In the genomic region with DNA sequence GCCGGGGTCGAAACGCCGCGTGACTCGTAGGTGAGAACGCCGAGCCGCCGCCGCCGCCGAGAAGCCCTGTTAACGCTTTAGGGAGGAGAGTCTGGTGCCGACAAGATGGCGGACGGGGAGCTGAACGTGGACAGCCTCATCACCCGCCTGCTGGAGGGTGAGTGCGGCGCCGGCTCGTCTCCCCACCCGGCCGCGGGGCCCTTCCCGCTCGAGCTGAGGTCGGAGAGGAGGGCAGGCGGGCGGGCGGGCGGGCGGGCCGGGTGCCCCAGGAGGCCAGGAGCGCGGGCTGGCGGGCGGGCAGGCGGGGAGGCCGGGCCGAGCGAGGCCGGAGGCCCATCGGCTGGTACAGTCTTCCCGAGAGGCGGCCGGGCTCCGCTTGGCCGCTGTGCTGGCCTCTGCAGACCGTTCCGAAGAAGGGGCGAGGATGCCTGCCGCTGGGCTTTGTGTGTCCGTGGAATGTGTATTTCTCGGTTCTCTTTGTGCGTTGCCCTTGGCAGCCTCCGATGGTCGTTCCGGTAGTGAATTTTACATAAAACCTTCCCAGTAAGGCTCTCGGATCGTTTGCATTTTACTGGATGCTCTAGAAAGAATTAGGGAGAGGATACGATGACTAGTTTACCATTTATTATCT, we compare ENCODE assay signal across 8 mouse cellular contexts. TPM values are rescaled to one million over a fixed set of nuclear protein-coding genes. Genes with fewer than 3 reads are reported as not detected.
DNase-seq lines count a peak whose midpoint lies in the region; ATAC-seq and TF ChIP-seq lines count a peak whose summit lies in the region.

No protein-coding gene starts in this region.

- H3K36me3 ChIP-seq in heart, embryonic 15.5 days, result no peaks in the 10 kb centered on the region
- H3K36me3 ChIP-seq in erythroblast, embryonic 14.5 days (ENCODE audit: control insufficient read depth), result peaks cover 9% of the 10 kb centered on the region
- H3K36me3 ChIP-seq in intestine, postnatal 0 days (ENCODE audit: control insufficient read depth, insufficient read depth), result no peaks in the 10 kb centered on the region
- H3K36me3 ChIP-seq in midbrain, embryonic 14.5 days (ENCODE audit: control insufficient read depth, insufficient read depth, low read length), result no peaks in the 10 kb centered on the region

- H3K27me3 ChIP-seq in heart, embryonic 15.5 days, result no peaks in the 10 kb centered on the region
- peaks cover 7% of the 10 kb centered on the region for H3K27me3 ChIP-seq in erythroblast, embryonic 14.5 days (ENCODE audit: control insufficient read depth)
- H3K27me3 ChIP-seq in intestine, postnatal 0 days (replicated peaks; ENCODE audit: control insufficient read depth, insufficient read depth, low read length), result no peaks in the 10 kb centered on the region
- H3K27me3 ChIP-seq in midbrain, embryonic 14.5 days (ENCODE audit: control insufficient read depth, insufficient read depth, low read length), result no peaks in the 10 kb centered on the region

- under 1% methylated on average over 53 of the region's 63 CpGs for WGBS in heart, embryonic 15.5 days
- WGBS in intestine, postnatal 0 days, result 1% methylated on average over 51 of the region's 63 CpGs
- WGBS in midbrain, embryonic 14.5 days, result under 1% methylated on average over 63 of the region's 63 CpGs

- peak; percentile 68 for ATAC-seq in heart, embryonic 15.5 days (replicated peaks; ENCODE audit: insufficient number of reproducible peaks, insufficient read depth, low FRiP score, low read depth)
- peak; percentile 77 for ATAC-seq in intestine, postnatal 0 days
- ATAC-seq in midbrain, embryonic 14.5 days (ENCODE audit: low FRiP score, low TSS enrichment), result peak; percentile 85

- H3K27ac ChIP-seq in heart, embryonic 15.5 days, result peak overlapping the region; percentile 99
- H3K27ac ChIP-seq in intestine, postnatal 0 days (ENCODE audit: low read depth, low read length), result peak overlapping the region; percentile 99
- H3K27ac ChIP-seq in midbrain, embryonic 14.5 days (replicated peaks; ENCODE audit: low read depth, low read length), result peak overlapping the region; percentile 99

- peak overlapping the region; percentile 58 for H3K4me2 ChIP-seq in heart, embryonic 15.5 days
- peak overlapping the region; percentile 58 for H3K4me2 ChIP-seq in intestine, postnatal 0 days (replicated peaks; ENCODE audit: low read depth)
- peak overlapping the region; percentile 53 for H3K4me2 ChIP-seq in midbrain, embryonic 14.5 days (ENCODE audit: low read length)

- no peak for TF ChIP-seq CTCF in intestine, postnatal 0 days (IDR thresholded peaks at IDR 0.05; ENCODE audit: low read depth)

- peaks cover 22% of the 10 kb centered on the region for H3K4me1 ChIP-seq in heart, embryonic 15.5 days (replicated peaks)
- peaks cover 36% of the 10 kb centered on the region for H3K4me1 ChIP-seq in erythroblast, embryonic 14.5 days (ENCODE audit: control insufficient read depth)
- H3K4me1 ChIP-seq in intestine, postnatal 0 days (replicated peaks; ENCODE audit: control insufficient read depth, insufficient read depth, low read length), result no peaks in the 10 kb centered on the region
- H3K4me1 ChIP-seq in midbrain, embryonic 14.5 days (ENCODE audit: control insufficient read depth, insufficient read depth, low read length), result peaks cover 11% of the 10 kb centered on the region; the same call in 1 of the 2 replicates

- H3K4me3 ChIP-seq in heart, embryonic 15.5 days, result peak overlapping the region; percentile 82
- H3K4me3 ChIP-seq in erythroblast, embryonic 14.5 days (replicated peaks), result peak overlapping the region; percentile 73
- H3K4me3 ChIP-seq in intestine, postnatal 0 days (ENCODE audit: low read depth, low read length), result peak overlapping the region; percentile 80
- peak overlapping the region; percentile 84 for H3K4me3 ChIP-seq in midbrain, embryonic 14.5 days (replicated peaks; ENCODE audit: low read depth, low read length)

- H3K9ac ChIP-seq in heart, embryonic 15.5 days, result peak overlapping the region; percentile 97
- peak overlapping the region; percentile 99 for H3K9ac ChIP-seq in intestine, postnatal 0 days (ENCODE audit: low read depth, low read length)
- peak overlapping the region; percentile 97 for H3K9ac ChIP-seq in midbrain, embryonic 14.5 days (replicated peaks; ENCODE audit: low read length)

- no peak for DNase-seq in heart, postnatal 4 days
- peak; percentile 80 for DNase-seq in urinary bladder, adult 2 months (ENCODE audit: low spot score)
- DNase-seq in urinary bladder, postnatal 25 days (ENCODE audit: low spot score), result no peak
- DNase-seq in midbrain, embryonic 14.5 days, result peak; percentile 72
- no peak for DNase-seq in gastrocnemius, postnatal 4 days (ENCODE audit: low spot score in 2 of 2)

- no peaks in the 10 kb centered on the region for H3K9me3 ChIP-seq in heart, embryonic 15.5 days (replicated peaks)
- H3K9me3 ChIP-seq in erythroblast, embryonic 14.5 days (ENCODE audit: control insufficient read depth, low read length), result no peaks in the 10 kb centered on the region
- H3K9me3 ChIP-seq in intestine, postnatal 0 days (ENCODE audit: control insufficient read depth), result no peaks in the 10 kb centered on the region
- no peaks in the 10 kb centered on the region for H3K9me3 ChIP-seq in midbrain, embryonic 14.5 days (ENCODE audit: control insufficient read depth, low read length)

RNA-seq across cellular contexts. Expression of a gene that starts 0.7 kb away (rescaled TPM):
- 212 and 253 TPM in 2 replicates for polyA plus RNA-seq in heart, embryonic 15.5 days (2015; fragmentation: Nextera tagmentation; extraction: Ambion mirVana)
- total RNA-seq in heart, postnatal 4 days (2021), result 100 to 1,000 TPM; 460 to 475 TPM
- 446 and 557 TPM in 2 replicates for polyA plus RNA-seq in urinary bladder, adult 2 months (2012; rRNA removed)
- 2.6 and 3.2 TPM in 2 replicates for polyA plus RNA-seq in erythroblast, embryonic 14.5 days (2012)
- 192 and 194 TPM in 2 replicates for polyA plus RNA-seq in intestine, postnatal 0 days (2015; fragmentation: Nextera tagmentation; extraction: Ambion mirVana)
- polyA plus RNA-seq in midbrain, embryonic 14.5 days (2014; fragmentation: Nextera tagmentation; extraction: Ambion mirVana), result 247 and 254 TPM in 2 replicates
- total RNA-seq in gastrocnemius, postnatal 4 days (2021), result 100 to 1,000 TPM; 303 to 348 TPM

Comparison
In these comparisons a context has a peak if more than half of its experiments do, and no peak if none do; other contexts are left out.
1. DNase-seq: peak in urinary bladder, adult 2 months (single experiment) and midbrain, embryonic 14.5 days (single experiment); none in heart, postnatal 4 days (single experiment), urinary bladder, postnatal 25 days (single experiment) and gastrocnemius, postnatal 4 days (0 of 2).
2. RNA of a gene that starts 0.7 kb away (polyA plus RNA-seq): 446 to 557 TPM in urinary bladder, adult 2 months, 247 to 254 TPM in midbrain, embryonic 14.5 days, 212 to 253 TPM in heart, embryonic 15.5 days and 192 to 194 TPM in intestine, postnatal 0 days; 2.6 to 3.2 TPM in erythroblast, embryonic 14.5 days; every median in the first group is over 10 times any median in the second.
3. Peak in every context shown above with its lines, with median percentiles within 50 percentile points of each other: ATAC-seq, H3K27ac ChIP-seq, H3K4me2 ChIP-seq, H3K4me3 ChIP-seq and H3K9ac ChIP-seq.